Mouse (Mus musculus): ENCODE results near the gene Sec14l3. TPM values are rescaled to one million over a fixed set of nuclear protein-coding genes. Genes with fewer than 3 reads are reported as not detected.
A peak's percentile ranks its signal among the peaks of the same experiment; 100 is the strongest.

Gene Sec14l3
- polyA plus RNA-seq, 1 experiment from 2014 or later = not detected

- H3K4me3 ChIP-seq (replicated peaks) = no peak overlapping the region
- no peak for ATAC-seq (replicated peaks; ENCODE audit: low FRiP score)
- no peaks in the 10 kb centered on the region for H3K4me1 ChIP-seq
- H3K36me3 ChIP-seq = no peaks in the 10 kb centered on the region
- H3K9ac ChIP-seq = no peak overlapping the region
- H3K4me2 ChIP-seq = no peak overlapping the region
- no peak overlapping the region for H3K27ac ChIP-seq
- no peaks in the 10 kb centered on the region for H3K27me3 ChIP-seq
- no peaks in the 10 kb centered on the region for H3K9me3 ChIP-seq (replicated peaks)
- 47% methylated on average over 6 of the region's 6 CpGs for WGBS
These were observed 1.7 kb upstream of the Sec14l3 start for GRCm38 (mm10) chr11:4062981-4063380.

GRCm38 (mm10) chr11:4069664-4070063 is 5.0 kb downstream of the Sec14l3 start:
- WGBS = 70% methylated on average over 1 of the region's 1 CpGs
- Histone ChIP-seq H3K4me3 (replicated peaks) (no peak overlapping the region), H3K4me1 (no peaks in the 10 kb centered on the region), H3K27ac (no peak overlapping the region), H3K4me2 (no peak overlapping the region), H3K9me3 (replicated peaks) (no peaks in the 10 kb centered on the region), H3K9ac (no peak overlapping the region), H3K27me3 (no peaks in the 10 kb centered on the region), H3K36me3 (no peaks in the 10 kb centered on the region)
- ATAC-seq (replicated peaks; ENCODE audit: low FRiP score) = no peak

GRCm38 (mm10) chr11:4076633-4077032 is 12.0 kb downstream of the Sec14l3 start:
- Histone ChIP-seq H3K27ac (no peak overlapping the region), H3K4me2 (no peak overlapping the region), H3K4me3 (replicated peaks) (no peak overlapping the region), H3K36me3 (no peaks in the 10 kb centered on the region), H3K9ac (no peak overlapping the region), H3K9me3 (replicated peaks) (no peaks in the 10 kb centered on the region), H3K4me1 (no peaks in the 10 kb centered on the region), H3K27me3 (no peaks in the 10 kb centered on the region)
- ATAC-seq (replicated peaks; ENCODE audit: low FRiP score) = no peak
- WGBS = 14% methylated on average over 8 of the region's 8 CpGs

DNA sequence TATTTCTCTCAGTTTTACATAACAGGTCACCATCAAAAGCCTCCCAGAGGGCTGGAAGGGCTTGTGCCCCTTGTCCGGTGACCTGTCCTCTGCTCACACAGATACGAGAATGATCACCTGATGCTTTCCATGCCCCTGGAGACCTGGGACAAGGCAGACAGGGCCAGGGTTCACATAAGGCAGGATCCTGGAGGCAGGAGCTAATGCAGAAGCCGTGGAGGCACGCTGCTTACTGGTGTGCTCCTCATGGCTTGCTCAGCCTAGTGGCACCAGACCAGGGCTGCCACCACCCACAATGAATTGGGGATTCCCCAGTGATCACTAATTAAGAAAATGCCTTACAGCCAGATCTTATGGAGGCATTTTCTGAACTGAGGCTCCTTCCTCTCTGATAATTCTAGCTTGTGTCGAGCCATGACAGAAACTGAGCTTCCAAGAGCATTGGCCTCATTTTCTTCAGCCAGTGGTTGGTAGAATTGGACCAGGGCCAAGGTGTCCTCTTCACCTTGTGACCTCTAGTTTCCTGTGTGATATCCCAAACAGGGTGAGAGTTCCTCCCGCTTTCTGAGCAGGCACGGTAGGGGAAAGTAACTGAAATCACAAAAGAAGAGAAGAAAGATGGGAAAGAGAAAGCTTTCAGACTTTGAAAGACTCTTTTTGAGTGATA is 13.8 kb downstream of the Sec14l3 start:
- Histone ChIP-seq H3K27ac (no peak overlapping the region), H3K36me3 (no peaks in the 10 kb centered on the region), H3K4me2 (no peak overlapping the region), H3K4me3 (replicated peaks) (no peak overlapping the region), H3K9me3 (replicated peaks) (no peaks in the 10 kb centered on the region), H3K27me3 (no peaks in the 10 kb centered on the region), H3K9ac (no peak overlapping the region), H3K4me1 (no peaks in the 10 kb centered on the region)
- no peak for ATAC-seq (replicated peaks; ENCODE audit: low FRiP score)
- WGBS = 77% methylated on average over 7 of the region's 7 CpGs

DNA sequence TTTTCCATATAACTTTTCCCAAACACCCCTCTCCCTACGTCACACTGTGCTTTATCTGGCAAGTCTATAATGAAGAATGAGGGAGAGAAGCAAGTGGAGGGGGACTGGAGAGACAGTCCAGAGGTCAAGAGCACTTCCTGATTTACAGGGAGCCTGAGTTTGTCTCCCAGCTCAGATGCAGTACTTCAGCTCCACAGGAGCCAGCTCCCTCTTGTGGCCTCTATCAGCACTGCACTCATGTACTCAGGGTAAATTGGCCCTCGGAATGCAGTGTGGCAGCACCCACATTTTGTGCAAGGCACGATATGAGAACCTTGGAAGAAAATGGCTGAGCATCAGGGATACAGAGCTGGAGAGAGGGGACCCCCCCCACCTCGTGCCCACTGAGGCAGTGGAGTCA is 15.6 kb downstream of the Sec14l3 start:
- Histone ChIP-seq H3K4me1 (no peaks in the 10 kb centered on the region), H3K36me3 (no peaks in the 10 kb centered on the region), H3K9ac (no peak overlapping the region), H3K4me3 (replicated peaks) (no peak overlapping the region), H3K27ac (no peak overlapping the region), H3K4me2 (no peak overlapping the region), H3K9me3 (replicated peaks) (no peaks in the 10 kb centered on the region), H3K27me3 (no peaks in the 10 kb centered on the region)
- WGBS = 12% methylated on average over 4 of the region's 4 CpGs
- no peak for ATAC-seq (replicated peaks; ENCODE audit: low FRiP score)

GRCm38 (mm10) chr11:4083316-4084078 is 18.9 kb downstream of the Sec14l3 start:
- H3K36me3 ChIP-seq = no peaks in the 10 kb centered on the region
- no peaks in the 10 kb centered on the region for H3K9me3 ChIP-seq (replicated peaks)
- no peak overlapping the region for H3K27ac ChIP-seq
- H3K4me1 ChIP-seq = no peaks in the 10 kb centered on the region
- no peak overlapping the region for H3K4me2 ChIP-seq
- ATAC-seq (replicated peaks; ENCODE audit: low FRiP score) = no peak
- no peak overlapping the region for H3K4me3 ChIP-seq (replicated peaks)
- WGBS = 32% methylated on average over 5 of the region's 5 CpGs
- H3K9ac ChIP-seq = no peak overlapping the region
- H3K27me3 ChIP-seq = no peaks in the 10 kb centered on the region

DNA sequence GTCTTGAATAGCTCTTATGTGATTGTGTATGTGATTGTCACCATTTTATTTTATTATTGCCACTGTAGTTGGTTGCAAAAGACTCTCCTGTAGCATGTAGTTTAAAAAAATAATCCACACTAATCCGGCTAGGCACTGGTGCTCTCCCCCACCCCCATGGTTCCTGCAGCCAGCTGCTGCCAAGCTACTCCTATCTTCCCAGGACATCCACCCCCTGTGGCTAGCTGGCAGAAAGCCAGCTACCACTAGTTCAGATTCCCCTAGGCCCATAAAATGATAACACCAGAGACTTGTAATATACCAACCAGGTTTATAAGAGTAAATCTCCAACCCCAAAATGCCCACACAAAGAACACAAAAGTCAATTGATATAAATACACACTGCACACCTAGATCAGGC is 21.6 kb downstream of the Sec14l3 start:
- H3K4me1 ChIP-seq = no peaks in the 10 kb centered on the region
- no peak overlapping the region for H3K4me2 ChIP-seq
- no peak for ATAC-seq (replicated peaks; ENCODE audit: low FRiP score)
- peaks cover 5% of the 10 kb centered on the region for H3K36me3 ChIP-seq
- H3K4me3 ChIP-seq (replicated peaks) = no peak overlapping the region
- WGBS = 71% methylated on average over 1 of the region's 1 CpGs
- H3K9me3 ChIP-seq (replicated peaks) = no peaks in the 10 kb centered on the region
- no peaks in the 10 kb centered on the region for H3K27me3 ChIP-seq
- H3K27ac ChIP-seq = no peak overlapping the region
- no peak overlapping the region for H3K9ac ChIP-seq

- Histone ChIP-seq H3K4me1 (no peaks in the 10 kb centered on the region), H3K36me3 (peaks cover 14% of the 10 kb centered on the region), H3K9ac (no peak overlapping the region), H3K4me3 (replicated peaks) (no peak overlapping the region), H3K27ac (no peak overlapping the region), H3K4me2 (no peak overlapping the region), H3K27me3 (no peaks in the 10 kb centered on the region), H3K9me3 (replicated peaks) (no peaks in the 10 kb centered on the region)
- 52% methylated on average over 2 of the region's 2 CpGs for WGBS
- ATAC-seq (replicated peaks; ENCODE audit: low FRiP score) = no peak
These were observed 22.6 kb downstream of the Sec14l3 start for GRCm38 (mm10) chr11:4087267-4087666.

GRCm38 (mm10) chr11:4093459-4094377 is 29.1 kb downstream of the Sec14l3 start:
- Histone ChIP-seq H3K4me3 (replicated peaks) (peak overlapping the region; percentile 65), H3K27ac (no peak overlapping the region), H3K4me1 (peaks cover 39% of the 10 kb centered on the region), H3K36me3 (peaks cover 16% of the 10 kb centered on the region), H3K27me3 (no peaks in the 10 kb centered on the region), H3K9me3 (replicated peaks) (no peaks in the 10 kb centered on the region), H3K4me2 (peak overlapping the region; percentile 78), H3K9ac (no peak overlapping the region)
- ATAC-seq (replicated peaks; ENCODE audit: low FRiP score) = no peak
- WGBS = 84% methylated on average over 18 of the region's 18 CpGs

GRCm38 (mm10) chr11:4094378-4095170 is 29.9 kb downstream of the Sec14l3 start:
- H3K27ac ChIP-seq = peak overlapping the region; percentile 80
- ATAC-seq (replicated peaks; ENCODE audit: low FRiP score) = 0 out of 2 replicates have a peak, but pooled peaks have one; percentile 9
- 6% methylated on average over 23 of the region's 24 CpGs for WGBS
- H3K27me3 ChIP-seq = no peaks in the 10 kb centered on the region
- peaks cover 39% of the 10 kb centered on the region for H3K4me1 ChIP-seq
- H3K36me3 ChIP-seq = peaks cover 16% of the 10 kb centered on the region
- H3K9ac ChIP-seq = peak overlapping the region; percentile 62
- peak overlapping the region; percentile 78 for H3K4me2 ChIP-seq
- peak overlapping the region; percentile 65 for H3K4me3 ChIP-seq (replicated peaks)
- H3K9me3 ChIP-seq (replicated peaks) = no peaks in the 10 kb centered on the region

Measured in kidney, embryonic 15.5 days (tissue).